7 mouse cellular contexts compared by ENCODE assay signal in the genomic region with DNA sequence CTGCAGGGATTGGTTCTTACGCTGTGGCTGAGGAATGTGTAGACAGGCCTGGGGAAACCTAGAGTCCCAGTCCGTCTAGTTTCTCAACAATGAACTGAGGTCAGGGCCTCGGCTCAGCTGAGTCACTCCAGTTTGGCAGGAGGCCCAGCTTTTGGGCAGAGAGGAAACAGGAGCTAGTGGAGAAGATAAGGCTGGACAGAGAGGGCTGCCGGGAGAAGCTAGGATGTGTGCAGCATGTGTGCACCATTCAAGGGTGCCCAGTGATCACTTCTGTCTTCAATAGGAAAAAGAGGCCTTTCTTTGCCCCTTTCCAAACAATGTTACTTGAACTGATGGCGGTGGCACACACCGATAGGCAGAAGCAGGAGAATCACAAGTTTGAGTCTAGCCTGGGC. TPM values are rescaled to one million over a fixed set of nuclear protein-coding genes. Genes with fewer than 3 reads are reported as not detected.
DNase-seq lines count a peak whose midpoint lies in the region; ATAC-seq lines count a peak whose summit lies in the region.

No protein-coding gene starts in this region.

- no peak overlapping the region for H3K4me3 ChIP-seq in brown adipose tissue, adult 24 weeks (ENCODE audit: insufficient read depth, low read depth, low read length)

- peak; percentile 50; the same call in 1 of the 2 replicates for ATAC-seq in monocyte, adult 5-6 weeks (replicated peaks; ENCODE audit: insufficient number of reproducible peaks, low FRiP score, low TSS enrichment, poor library complexity, severe bottlenecking)

- DNase-seq in R1 (ENCODE audit: low read depth, low spot score) = peak; percentile 71
- peak; percentile 97 for DNase-seq in heart, adult 9 months (ENCODE audit: low spot score in 2 of 2)
- DNase-seq in kidney, postnatal 4 days = peak; percentile 84 to 89
- no peak for DNase-seq in frontal cortex, postnatal 36 days (ENCODE audit: low spot score in 2 of 2)
- DNase-seq in frontal cortex, postnatal 25 days (ENCODE audit: low spot score in 2 of 2) = no peak

- H3K27ac ChIP-seq in brown adipose tissue, adult 24 weeks (replicated peaks; ENCODE audit: low read depth, low read length) = peak overlapping the region; percentile 71

- peaks cover 11% of the 10 kb centered on the region for H3K4me1 ChIP-seq in brown adipose tissue, adult 24 weeks (ENCODE audit: control insufficient read depth, insufficient read depth, insufficient read length, low read length)

RNA-seq across cellular contexts. Expression of gene Ccdc159, which starts 3.2 kb away (rescaled TPM):
- polyA plus RNA-seq in brown adipose tissue, adult 24 weeks (2012; ENCODE audit: insufficient read depth, insufficient read length, missing spikeins) = 3.7 and 4.3 TPM in 2 replicates
- total RNA-seq in monocyte, adult 5-6 weeks (2017) = 0.21 TPM in 1 of 3 replicates, not detected in the others

RNA-seq across cellular contexts. Expression of gene Tmem205, which starts 3.3 kb away (rescaled TPM):
- polyA plus RNA-seq in brown adipose tissue, adult 24 weeks (2012; ENCODE audit: insufficient read depth, insufficient read length, missing spikeins) = 204 and 213 TPM in 2 replicates
- total RNA-seq in monocyte, adult 5-6 weeks (2017) = 1.1 to 5.0 TPM (median 4.0 TPM) in 3 replicates

RNA-seq across cellular contexts. Expression of gene Rab3d, which starts 6.1 kb away (rescaled TPM):
- polyA plus RNA-seq in brown adipose tissue, adult 24 weeks (2012; ENCODE audit: insufficient read depth, insufficient read length, missing spikeins) = 23.0 and 31.2 TPM in 2 replicates
- total RNA-seq in monocyte, adult 5-6 weeks (2017) = 8.4 to 22.7 TPM (median 18.5 TPM) in 3 replicates

RNA-seq across cellular contexts. Expression of gene Plppr2, which starts 12.7 kb away (rescaled TPM):
- 1.9 and 2.0 TPM in 2 replicates for polyA plus RNA-seq in brown adipose tissue, adult 24 weeks (2012; ENCODE audit: insufficient read depth, insufficient read length, missing spikeins)
- 0.58 TPM in 1 of 3 replicates, not detected in the others for total RNA-seq in monocyte, adult 5-6 weeks (2017)

RNA-seq across cellular contexts. Expression of gene Swsap1, which starts 31.5 kb away (rescaled TPM):
- polyA plus RNA-seq in brown adipose tissue, adult 24 weeks (2012; ENCODE audit: insufficient read depth, insufficient read length, missing spikeins) = 11.6 and 15.4 TPM in 2 replicates
- total RNA-seq in monocyte, adult 5-6 weeks (2017) = 2.2 to 5.5 TPM (median 2.5 TPM) in 3 replicates

Comparison
In these comparisons a context has a peak if more than half of its experiments do, and no peak if none do; other contexts are left out.
1. DNase-seq: peak in R1 (single experiment), heart, adult 9 months (2 of 2) and kidney, postnatal 4 days (2 of 2); none in frontal cortex, postnatal 36 days (0 of 2) and frontal cortex, postnatal 25 days (0 of 2).